Mouse (Mus musculus) urinary bladder, adult 18-20 months (tissue): ENCODE results near the gene Gm20498.

Experiments used
- DNase-seq, 2 experiments: peaks; one replicate each; pipeline ENCODE4 v3.0.0; 2022; ENCODE audit warnings: low spot score in 2 of 2, mixed read lengths in 2 of 2

The Gm20498 gene

DNA sequence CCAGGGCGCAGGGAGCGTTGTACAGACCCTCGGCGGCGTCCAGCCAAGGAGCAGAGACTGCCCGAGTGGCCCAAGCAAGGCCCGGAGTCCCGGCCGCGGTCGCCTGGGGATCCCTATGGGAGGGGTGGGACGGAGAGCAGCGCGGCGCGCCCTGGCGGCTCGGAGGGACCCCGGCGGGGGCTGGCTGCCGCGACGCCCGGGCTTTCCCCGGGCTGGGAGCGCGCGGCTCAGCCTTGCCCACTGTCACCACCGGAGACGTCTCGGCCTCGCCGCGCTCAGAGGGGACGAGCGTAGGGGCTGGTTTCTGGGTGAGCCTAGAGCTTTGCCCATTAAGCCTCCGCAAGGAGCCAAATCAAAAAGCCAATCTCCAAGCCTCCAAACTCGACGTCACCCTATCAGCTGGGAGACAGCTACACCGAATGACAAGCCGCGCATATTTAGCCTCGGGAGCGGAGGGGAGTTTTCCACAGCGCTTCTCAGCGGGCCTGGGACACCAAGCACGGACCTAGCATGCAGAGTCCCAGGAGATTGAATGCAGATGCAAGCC, 199.8 kb downstream of the Gm20498 start, which contains the start of gene Slc8a3:
Gene Slc8a3, minus strand, starts transcription at position 306 of the 547 bp plus-strand sequence.
- DNase-seq: peak in 1 of 2 experiments; percentile 5

DNA sequence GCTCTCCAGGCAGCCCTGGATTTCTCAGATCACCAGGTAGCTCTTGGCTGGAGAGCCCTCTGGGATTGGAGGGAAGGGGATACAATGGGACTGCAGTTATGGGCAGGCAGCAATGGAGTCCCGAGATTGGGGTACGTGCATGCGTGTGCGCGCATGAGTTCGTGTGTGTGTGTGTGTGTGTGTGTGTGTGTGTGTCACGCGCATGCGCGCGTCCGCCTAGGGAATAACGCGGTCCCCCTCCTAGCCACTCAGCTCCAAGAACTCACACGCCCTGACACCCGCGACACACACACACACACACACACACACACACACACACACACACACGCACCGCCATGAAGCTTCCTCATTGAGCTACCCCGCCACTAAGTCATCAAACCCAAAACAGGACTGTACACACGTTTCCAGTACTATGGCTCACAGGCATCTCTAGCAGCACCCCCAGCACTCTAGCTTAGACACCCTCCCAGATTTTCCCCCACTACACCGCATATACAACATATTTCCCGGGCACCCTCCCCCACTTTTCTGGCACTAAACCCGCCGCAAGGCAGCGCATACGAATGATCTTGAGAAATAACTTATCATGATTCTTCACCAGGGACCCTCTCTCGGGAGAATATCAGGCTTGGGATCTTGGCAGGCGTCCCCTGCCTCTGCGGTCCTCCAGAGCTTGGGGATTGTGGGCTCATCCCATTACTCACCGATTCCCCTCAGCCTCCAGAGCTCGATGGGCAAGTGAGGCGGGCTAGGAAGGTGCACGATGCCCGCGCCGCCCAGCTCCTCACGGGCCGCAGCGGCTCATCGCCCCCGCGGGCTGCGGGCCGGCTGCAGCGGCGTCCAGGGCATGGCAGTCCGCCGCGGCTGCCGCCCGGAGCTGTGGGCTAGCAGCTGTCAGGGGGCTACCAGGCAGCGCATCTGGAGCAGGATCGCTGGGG, 200.5 kb downstream of the Gm20498 start:
- peak in 1 of 2 experiments; percentile 12 for DNase-seq

GRCm38 (mm10) chr12:81331046-81331638, 201.6 kb downstream of the Gm20498 start:
- no peak for DNase-seq

DNA sequence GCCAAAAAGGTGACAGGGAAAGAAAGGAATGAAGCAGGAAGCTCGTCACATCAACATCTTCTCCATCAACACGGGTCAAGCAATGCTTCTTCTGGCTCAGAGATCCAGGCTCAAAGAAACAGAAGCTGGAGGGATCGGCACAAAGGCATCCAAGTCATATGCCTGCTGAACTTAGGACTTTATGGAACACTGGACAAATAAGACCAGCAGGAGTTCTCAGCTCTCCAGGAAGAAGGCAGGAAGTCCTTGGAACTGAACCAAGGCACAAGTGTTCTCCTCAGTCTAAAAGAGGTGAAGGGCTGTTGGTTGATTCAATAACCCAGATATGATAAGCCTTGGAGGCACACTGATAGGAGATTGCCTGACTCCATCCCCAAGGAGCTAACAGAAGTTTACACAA, 207.7 kb downstream of the Gm20498 start:
- DNase-seq: no peak

DNA sequence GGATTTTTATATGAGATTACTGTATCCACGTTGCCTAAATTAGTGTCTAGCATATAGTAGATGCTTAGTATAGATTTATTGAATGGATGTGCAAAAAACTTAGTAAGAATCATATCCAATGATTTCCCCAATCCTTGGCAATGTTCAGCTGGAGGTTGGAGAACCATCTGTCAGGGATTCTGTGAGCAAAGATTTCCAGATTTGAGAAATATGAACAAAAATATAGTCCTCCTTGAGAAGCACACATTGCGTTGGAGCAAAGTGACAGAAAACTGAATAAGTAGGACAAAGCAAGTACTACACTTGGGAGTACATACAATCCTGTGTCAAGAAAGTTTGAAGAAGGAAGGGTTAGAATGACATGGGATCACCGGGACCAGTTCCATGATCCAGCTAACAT, 208.6 kb downstream of the Gm20498 start:
- DNase-seq: no peak

DNA sequence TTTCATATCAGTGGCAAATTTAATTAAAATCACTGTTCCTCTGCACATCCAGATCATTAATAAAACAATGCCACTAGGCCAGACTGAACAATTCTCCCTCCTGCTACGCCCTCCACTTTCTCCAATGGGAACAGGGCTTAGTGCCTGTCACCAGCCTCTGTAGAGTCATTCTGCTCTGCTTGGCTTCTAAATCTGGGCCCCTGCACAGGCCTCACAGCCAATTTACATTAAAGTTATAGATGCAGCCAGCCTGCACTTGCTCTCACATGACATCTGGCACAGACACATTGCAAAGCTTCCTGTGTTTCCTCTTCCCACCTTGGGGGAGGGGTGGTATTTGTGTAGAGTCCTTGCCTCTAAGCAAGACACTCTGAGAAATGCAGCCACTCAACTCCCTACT, 211.7 kb downstream of the Gm20498 start:
- DNase-seq: no peak

GRCm38 (mm10) chr12:81317811-81318210, 214.9 kb downstream of the Gm20498 start:
- DNase-seq: no peak

DNA sequence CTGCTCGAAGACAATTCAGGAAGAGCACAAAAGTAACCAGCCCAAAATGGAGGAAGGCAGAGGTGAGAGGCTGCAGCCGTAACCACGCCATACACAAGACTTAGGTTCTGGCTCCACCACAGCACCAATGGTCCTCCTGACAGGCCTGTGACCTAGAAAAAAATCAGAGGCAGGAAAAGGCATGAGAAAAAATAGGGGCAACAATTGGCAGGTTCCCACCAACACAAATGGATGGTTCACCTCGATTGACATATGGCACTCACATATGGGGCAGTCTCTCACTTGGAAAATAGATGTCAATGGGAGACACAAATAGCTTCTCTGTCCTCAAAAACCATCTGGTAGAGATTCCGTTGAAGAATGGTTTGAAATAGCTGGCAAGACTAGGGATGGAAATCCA, 216.8 kb downstream of the Gm20498 start:
- no peak for DNase-seq
